Mouse (Mus musculus) testis, adult 2 months (tissue): ENCODE data around the gene Hoxa10.

Experiments used
- CTCF ChIP-seq: fragments of 200-500 bp; IDR thresholded peaks from 2 replicates; pipeline ENCODE4 v1.5.1; 2012; ENCODE audit warnings: low read depth, mild to moderate bottlenecking, inconsistent platforms, low read length, moderate library complexity; ENCODE audit not compliant: control insufficient read depth, insufficient read depth, insufficient replicate concordance
- POLR2A ChIP-seq: fragments of 200-500 bp; IDR thresholded peaks from 2 replicates; pipeline ENCODE4 v1.6.1; 2012; ENCODE audit warnings: low read depth, mild to moderate bottlenecking, inconsistent platforms, low read length, moderate library complexity; ENCODE audit not compliant: control insufficient read depth

- no peak for TF ChIP-seq POLR2A
- no peak for TF ChIP-seq CTCF
These were observed 37.1 kb downstream of the Hoxa10 start for GRCm38 (mm10) chr6:52203371-52204049.
